Mouse (Mus musculus): ENCODE measurements around the gene Pgs1.

The Pgs1 gene

DNA sequence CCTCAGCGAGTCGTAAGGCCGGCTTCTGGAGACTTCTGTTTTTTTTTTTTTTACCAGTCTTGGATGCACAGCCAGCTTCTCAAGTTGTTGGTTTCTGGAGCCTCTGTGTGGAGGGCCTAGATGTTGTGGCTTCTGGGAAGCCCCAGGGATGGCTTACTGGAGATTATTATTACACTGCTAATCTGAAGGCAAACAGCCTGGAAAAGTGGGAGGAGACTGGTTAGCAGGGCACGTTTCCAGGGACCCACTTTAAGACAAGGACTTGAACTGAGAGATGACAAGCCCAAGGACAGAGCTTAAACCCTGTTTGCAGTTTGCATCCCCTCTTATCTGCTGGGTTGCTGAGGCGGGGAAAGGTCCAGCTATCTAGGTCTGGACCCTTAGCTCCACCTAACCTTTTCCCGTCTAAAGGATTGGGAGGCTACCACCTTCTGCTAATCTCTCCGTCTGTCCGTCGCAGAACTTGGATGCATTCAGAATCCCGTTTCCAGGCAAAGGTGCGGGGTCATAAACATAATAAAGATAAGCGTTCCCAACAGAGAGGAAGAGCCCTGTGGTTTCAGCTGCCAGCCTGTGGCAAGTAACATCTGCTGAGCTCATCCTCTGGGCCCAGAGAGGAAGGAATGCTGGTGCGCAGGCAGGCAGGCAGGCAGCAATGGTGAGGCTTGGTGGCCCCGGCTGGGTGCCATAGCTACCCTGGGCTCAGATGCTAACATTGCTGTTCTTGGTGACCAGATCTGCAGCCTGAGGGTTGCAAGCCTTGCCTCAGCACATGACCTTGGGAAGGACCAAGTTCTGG lies 11.6 kb upstream of the Pgs1 start:
- no peak for DNase-seq (ENCODE audit: extremely low spot score, low read depth, low spot score)

DNA sequence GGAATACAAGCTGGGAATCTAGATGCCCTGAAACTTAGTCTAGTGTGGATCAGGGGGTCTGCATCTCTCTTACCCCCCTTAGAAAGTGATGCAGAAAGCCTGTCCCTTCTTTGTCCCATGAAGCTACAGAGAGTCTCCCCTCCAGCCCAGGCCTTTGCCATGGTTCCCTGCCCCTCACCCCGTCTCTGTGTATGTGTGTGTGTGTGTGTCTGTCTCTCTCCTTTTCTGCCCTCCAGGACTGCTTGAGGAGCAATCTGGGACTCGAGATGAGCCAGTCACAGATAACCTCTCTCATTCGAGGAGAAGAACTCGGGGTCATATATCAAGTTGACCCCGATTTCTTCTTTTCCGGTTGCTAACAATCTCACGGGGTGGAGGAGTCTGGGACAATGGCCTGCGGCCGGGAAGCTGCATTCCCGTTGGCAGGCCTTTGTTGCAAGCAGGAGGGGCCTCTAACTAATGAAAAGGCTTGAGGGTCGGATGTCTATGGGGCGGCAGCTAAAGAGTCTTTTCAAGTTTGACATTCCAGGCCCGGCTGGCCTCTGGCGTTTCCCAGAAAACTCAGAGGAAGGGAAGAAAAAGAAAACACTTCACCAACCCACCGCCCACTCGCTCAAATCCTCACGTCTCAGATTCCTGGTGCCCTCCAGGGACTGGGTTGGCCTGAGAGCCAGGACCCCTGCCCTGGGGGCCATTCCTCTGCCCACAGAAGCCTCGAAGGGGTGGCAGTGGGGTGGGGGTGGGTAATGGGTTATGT lies 10.7 kb upstream of the Pgs1 start:
- no peak for DNase-seq (ENCODE audit: extremely low spot score, low read depth, low spot score)

DNA sequence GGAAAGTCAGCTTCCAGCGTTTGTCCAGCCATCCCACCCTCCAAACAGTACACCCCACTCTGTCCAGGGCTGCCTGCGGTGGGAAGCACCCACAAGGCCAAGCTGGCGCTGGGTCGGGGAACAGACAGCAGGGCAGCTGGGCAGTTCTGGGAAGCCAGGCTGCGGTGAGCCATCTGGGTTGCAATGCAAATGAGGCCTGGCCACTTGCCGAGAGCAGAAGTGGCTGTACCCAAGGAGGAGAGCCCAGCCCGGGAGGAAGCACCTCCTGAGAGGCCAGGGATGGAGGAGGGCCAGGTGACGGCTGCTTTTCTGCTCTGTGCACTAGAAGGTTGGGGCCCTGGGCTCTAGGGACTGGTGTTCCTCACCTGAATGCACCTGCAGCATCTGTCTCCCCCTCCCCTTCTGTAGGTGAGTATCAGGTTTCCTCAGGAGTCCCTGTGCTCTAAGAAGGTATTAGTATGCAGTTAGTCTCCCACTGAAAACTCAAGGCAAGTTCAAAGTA lies 10.0 kb upstream of the Pgs1 start:
- no peak for DNase-seq (ENCODE audit: extremely low spot score, low read depth, low spot score)

DNA sequence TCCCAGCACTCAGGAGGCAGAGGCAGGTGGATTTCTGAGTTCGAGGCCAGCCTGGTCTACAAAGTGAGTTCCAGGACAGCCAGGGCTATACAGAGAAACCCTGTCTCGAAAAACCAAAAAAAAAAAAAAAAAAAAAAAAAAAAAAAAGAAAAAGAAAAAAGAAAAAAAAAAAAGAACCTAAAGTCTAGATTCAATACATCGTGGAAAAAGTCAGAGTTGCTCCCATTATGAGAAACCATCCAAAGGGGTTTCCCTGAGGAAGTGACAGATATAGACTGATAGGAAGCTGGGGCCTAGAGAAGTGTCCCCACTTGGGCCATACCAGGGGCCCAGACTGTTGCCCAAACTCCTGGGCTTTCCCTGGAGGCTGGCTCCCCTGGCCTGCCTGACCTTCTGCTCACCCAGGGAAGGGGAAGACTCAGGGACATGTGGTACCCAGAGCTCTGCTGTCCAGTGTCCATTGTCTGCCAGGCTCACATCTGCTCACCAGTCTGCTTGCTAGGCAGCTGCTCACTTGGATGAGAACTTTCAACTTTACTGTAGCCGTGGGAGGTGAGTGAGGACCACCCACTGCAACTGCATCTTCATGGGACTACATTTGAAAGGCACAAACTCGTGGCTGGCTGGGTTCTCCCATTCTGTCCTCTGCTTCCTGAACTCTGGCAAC lies 8.3 kb upstream of the Pgs1 start:
- no peak for DNase-seq (ENCODE audit: extremely low spot score, low read depth, low spot score)

DNA sequence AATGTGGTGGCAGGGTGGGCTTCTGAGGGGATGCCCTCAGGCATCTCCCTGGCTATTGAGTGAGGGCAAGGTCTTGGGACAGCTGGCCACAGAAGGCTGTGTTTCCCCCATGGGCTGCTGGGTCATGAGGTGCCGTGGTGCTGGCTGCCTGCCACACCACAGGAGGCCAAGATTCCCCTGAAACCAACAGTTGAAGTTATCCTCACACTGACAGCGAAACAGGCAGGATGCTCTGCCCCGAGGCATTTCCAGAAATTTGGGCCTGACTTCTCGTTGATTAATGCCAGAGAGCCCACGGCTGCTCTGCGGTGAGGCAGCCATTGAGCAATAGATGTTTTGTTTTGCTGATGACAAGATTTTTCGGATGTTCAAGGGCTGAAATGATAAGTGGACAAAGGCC lies 6.7 kb upstream of the Pgs1 start:
- no peak for DNase-seq (ENCODE audit: extremely low spot score, low read depth, low spot score)

DNA sequence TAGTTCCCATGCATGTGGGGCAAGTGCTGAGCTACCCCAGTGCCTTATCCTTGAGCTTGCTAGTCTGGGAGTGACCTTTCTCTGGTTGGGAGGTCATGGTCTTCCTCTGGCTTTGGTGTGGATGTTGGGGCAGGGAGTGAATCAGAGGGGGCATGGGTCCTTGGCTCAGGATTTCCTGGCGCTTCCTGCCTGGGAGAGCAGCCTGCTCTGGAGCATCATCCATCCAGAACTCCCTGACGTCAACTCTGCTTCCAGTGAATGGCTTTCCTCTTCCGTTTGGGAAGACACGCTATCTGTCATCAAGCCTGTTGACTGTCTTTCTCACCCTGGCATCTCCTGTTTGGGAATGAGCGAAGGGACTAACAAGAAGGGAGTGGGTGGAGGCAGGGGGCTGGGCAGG lies 3.7 kb upstream of the Pgs1 start:
- no peak for DNase-seq (ENCODE audit: extremely low spot score, low read depth, low spot score)

DNA sequence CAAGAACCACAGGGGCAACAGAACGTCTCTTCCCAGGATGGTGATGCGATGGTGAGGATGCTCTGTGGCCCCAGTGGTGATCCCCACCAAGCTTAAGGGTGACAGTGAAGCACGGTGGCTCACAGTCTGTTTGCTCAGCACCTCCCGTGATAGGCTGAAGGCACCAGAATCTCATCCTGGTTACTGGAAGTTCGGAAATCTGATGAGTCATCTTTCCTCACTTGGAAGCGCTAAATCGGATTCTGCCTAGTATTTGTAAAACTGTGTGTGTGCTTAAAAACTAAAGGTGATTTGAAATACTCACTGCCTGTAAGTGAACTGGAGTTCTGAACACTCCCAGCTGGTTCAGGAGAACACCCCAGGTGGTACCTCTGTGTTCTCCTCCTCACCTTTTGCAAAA lies 2.3 kb upstream of the Pgs1 start:
- no peak for DNase-seq (ENCODE audit: extremely low spot score, low read depth, low spot score)

DNA sequence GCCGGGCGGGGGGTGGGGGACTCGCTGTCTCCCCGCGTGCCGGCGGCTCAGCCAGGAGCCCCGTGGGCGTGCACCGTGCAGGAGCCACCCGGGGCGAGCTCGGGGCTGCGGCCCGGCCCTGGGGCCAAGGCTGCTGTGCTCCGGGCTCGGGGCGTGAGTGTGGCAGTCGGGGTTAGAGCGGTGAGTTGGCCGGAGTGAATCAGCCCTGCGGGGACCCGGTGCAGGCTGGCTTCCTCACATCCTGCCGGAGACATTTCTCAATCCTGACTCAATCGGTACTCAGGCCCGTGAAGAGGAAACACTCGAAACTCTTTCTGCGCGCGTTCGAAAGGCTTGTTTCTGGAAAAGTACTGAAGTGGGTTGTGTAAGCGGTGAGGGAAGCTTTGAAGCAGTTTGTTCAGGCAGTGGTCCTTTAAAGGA lies 950 bp downstream of the Pgs1 start:
- DNase-seq (ENCODE audit: extremely low spot score, low read depth, low spot score): no peak

DNA sequence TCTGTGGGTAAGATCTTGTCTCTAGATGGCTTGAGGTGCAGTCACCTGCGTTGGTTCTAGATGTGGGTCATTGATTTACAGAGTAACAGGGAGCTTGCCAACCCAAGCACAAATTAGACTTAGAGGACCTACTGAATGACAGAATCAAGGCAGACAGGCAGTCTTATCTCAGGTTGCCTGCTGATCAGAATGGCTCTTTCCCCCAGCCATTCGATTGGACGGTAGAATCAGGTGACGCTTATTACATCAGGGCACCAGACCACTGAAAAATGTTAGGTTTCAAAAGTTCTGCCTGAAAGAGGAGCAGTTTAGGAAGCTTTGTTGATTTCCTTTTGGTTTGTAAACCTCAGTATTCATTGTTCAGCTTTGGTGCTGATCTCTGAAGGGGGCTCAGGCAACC lies 1.9 kb downstream of the Pgs1 start:
- no peak for DNase-seq (ENCODE audit: extremely low spot score, low read depth, low spot score)

DNA sequence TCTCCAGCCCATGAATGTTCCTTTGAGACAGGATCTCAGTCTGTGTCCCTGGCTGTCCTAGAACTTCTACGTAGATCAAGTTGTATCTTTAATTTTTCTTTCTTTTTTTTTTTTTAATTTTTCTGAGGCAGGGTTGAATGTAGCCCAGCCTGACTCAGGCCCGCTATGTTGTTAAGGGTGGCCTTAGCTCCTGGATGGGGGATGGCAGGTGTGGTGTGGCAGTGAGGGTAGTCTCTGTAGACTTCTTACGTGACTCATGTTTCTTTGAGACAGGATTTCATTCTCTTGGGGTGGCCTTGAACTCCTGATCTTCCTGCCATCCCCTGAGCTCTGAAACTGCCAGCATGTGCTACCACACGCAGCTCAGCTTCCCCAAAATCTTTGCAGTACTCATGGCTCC lies 3.1 kb downstream of the Pgs1 start:
- no peak for DNase-seq (ENCODE audit: extremely low spot score, low read depth, low spot score)

DNA sequence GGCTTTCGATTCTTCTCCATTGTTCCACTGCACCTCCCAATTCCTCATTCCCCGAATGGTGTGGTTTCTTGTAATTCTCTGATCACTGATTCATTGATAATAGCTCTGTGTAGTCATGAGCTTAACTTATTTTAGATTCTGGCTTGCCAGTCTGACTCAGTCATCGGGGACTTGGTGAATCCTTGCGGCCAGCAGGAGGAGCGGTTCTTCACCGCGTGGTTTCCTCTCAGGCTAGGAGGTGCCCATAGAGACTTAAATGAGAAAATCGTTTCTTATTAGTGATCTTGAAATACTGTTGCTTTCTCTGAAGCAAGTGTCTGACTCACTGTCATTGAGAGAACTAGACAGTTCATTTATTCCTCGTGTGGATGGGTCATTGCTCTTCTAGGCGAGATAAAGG lies 3.8 kb downstream of the Pgs1 start:
- no peak for DNase-seq (ENCODE audit: extremely low spot score, low read depth, low spot score)

DNA sequence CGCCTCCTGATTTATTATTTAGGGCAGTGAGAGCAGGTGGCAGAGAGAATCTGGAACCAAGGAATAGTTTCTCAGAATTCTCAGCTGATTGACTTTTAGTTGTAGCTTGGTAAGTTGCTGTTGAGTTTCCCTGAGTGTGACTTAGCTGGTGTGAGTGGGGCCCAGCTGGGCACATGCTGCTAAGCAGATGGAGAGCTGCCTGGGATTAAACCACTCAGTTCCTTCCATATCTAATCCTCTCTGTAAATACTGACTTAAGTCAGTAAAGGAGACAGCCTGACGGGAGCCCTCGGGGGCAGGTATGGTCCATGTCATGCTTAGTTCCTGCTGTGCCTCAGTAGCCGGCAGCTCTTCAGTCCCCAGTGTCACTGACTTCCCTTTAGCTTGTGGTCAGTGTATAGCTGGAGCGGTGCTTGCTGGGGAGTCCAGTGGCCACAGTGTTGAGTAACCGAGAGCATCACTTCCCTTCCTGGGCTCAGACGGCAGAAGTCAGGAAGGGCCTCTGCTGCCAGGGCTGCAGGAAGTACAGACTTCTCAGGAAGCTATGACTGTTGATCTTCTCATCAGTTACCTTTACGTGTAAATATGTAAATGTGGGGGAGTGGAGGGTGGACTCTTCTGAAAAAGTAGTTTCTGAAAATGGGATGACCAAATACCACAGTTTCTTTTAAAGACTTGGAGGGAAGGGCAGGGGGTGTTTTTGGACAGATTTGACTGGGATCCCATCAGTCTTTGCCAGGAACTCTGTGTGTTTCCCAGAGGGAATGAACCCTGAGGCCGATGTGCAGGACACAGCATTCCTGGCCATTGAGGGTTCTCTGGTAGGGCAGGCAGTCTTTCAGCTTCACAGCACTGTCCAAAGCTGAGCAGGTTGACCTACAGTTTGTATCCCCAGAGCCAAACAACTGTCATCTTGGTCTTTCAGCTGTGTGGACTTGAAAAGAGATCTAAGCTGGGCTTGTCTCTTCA lies 5.7 kb downstream of the Pgs1 start:
- no peak for DNase-seq (ENCODE audit: extremely low spot score, low read depth, low spot score)

DNA sequence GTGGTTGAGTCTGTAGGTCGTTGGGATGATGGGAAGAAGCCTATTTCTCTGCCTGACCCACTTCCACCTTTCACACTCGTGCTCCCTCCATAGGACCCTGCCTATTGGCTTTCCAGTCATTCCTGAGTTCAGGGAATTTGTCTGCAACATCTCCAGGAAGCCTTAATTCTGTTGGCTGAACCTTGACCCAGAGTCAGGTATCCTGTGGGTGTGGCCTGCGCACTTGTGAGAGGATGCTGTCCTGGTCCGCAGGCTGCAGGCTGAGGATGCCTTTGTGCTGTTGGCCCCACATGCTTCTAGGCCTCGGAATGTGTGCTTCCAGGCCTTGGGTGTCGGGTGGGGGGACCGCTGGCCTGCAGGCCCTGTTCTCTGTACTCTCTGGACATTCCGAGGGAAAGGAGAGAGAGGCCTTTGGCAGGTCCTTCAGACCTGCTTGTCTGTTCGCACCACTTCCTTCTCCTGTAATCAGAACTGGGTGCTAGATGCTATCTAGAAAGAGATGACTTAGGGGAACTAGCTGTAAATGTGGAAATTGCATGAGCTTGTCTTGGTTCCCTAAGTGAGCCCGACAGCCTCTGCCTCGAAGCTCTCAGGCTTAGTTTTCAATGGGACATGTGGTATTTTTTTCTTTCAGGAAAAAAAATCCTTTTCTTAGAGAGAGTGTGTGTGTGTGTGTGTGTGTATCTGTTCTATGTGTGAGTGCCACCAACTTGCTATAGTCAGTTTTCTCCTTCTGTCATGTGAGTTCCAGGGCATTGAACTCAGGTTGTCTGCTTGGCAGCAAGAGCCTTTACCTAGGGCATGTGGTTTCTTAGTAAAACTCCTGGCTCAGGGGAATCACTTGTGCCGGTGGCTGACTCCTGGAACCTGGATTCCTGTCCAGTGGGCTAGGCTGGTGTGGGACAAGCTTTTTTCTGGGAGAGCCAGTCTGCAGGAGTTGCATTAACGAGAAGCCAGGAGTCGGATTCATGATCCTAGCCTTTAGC lies 7.4 kb downstream of the Pgs1 start:
- DNase-seq (ENCODE audit: extremely low spot score, low read depth, low spot score): no peak

DNA sequence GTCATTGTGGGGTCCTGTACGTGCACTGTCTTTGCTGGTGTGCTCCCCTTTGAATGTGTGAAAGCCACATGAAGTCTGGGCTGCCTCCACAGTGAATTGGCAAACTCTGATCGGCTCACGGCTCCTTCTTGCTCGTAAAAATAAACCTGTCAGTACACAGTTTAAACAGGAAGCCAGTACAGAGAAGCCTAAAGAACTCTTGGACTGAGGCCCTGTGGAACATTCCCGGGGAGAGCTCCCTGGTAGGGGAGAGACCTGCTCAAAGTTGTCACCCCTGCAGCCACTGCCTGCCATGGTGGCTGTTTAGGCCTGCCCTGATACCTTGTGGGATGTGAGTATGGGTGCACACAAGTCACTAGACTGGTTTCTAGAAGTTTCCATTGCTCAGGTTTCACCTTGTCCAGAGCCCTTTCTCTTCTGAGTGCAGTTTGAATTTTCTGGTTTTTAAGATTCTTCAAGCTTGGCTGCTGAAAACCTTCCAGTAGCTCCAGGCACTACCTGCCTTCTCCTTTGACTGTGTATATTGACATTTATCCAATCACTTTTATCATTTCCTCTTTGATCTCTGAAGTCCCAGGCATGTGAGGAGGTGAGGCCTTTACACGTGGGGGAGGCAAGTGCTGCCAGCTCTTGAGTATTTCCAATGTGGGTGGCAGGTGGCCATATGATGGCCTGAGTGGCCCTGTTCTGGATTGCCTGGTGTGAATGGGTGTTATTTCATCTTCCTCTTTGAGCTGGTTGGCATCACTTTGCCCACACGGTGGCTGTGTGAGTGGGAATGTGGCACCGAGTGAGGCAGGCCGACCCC lies 8.4 kb downstream of the Pgs1 start:
- no peak for DNase-seq (ENCODE audit: extremely low spot score, low read depth, low spot score)

DNA sequence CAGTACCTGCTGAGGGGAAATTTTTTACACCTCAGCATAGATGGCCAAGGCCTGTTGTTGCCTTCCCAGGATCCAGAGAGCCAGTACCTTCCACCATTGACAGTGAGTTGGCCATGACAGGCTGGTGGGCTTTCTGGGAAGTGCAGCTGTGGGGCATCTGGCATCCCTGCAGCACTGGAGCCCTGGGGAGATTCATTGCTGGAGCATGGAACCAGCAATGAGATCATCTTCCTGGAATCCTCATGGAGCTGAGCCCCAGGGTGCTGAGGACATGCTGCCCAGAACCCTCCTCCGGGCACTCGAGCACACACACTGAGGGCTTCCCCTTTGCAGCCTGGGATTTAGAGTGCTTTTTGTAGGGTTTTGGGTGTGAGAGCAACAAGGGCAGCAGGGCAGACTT lies 9.2 kb downstream of the Pgs1 start:
- no peak for DNase-seq (ENCODE audit: extremely low spot score, low read depth, low spot score)

DNA sequence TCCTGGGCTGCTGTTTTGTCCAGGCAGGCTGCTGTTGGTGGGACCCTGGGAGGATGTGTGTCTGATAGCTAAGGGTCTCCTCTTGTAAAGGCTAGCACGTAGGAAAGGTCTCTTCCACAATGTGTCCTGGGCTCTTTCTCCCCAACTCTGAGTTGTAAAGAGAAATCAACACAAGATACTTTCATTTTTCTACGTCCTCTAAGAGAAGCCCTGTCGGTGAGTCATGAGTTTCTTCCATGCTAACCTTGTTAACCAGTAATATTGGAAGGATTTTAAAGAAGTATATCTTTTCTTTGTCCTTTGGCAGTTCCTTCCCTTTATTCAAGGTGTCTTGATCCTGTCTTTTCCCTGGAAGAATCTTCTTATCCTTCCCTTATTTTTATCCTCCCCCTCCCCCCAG lies 9.6 kb downstream of the Pgs1 start:
- DNase-seq (ENCODE audit: extremely low spot score, low read depth, low spot score): no peak

DNA sequence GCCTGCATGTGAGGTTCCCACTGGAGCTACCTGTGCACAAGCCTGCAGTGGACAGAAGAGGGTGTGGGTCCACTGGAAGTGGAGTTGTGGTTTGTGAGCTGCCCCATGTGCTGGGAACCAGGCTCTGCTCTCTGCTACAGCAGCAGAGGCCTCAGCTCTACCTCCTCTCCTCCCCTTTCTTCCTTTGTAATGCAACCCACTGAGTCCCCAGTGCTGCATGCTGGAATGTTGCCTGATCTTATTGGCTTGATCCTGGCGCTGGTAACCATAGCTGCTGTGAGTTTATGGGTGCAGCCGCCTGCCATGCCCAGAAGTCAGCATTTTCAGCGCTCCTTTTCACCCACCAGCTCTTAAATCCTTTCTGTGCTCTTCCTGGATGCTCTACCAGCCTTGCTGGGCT lies 10.0 kb downstream of the Pgs1 start:
- no peak for DNase-seq (ENCODE audit: extremely low spot score, low read depth, low spot score)

DNA sequence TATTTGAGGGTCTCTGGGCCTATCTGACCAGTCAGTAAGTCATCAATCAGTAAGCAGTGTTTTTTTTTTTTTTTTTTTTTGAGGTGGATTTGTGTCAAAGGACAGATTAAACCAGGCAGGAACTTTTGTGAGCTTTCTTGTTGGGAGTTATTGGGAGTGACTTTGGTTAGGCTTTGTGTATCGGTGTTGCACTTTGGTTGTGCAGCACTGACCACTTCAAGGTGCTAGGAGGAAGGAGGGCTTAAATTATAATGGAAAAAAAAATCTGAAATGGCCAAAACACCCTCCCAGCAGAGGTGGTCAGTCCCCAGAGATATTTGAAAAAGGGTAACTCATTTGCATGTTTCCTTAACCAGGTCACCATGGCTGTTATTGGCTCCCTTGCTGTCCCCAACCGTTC lies 11.0 kb downstream of the Pgs1 start:
- DNase-seq (ENCODE audit: extremely low spot score, low read depth, low spot score): no peak

DNA sequence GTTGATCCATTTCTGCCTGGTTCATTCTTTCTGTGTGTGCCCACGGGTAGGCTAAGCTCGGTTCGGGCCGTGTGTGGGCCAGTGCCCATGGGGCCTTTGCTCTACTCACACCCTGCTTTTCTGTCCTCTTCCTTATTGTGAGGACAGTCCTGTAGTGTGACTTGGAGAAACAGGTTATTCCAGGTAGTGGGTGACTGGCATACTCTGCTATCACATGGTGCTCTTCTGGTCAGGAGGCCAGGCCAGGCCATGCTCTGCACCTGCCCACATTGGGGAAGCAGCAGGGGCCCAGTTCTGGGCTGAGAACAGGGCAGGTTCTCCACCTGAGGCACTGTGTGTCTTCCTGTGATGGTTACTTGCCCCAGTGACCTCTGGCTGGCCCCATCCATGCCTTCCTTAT lies 12.3 kb downstream of the Pgs1 start:
- no peak for DNase-seq (ENCODE audit: extremely low spot score, low read depth, low spot score)

Data from hindlimb bud, embryonic 11.5 days (tissue).